Mouse (Mus musculus) ES-E14 (cell line): ENCODE measurements around the gene Ifit3b.

Experiments used
- CHD2 ChIP-seq: IDR thresholded peaks from 2 replicates; pipeline ENCODE4 v1.6.1; 2014; ENCODE audit warnings: mild to moderate bottlenecking, low read depth, low read length, inconsistent platforms
- MAFK ChIP-seq: IDR thresholded peaks from 2 replicates; pipeline ENCODE4 v1.6.1; 2014; ENCODE audit warnings: mild to moderate bottlenecking, low read depth, low read length, inconsistent platforms; ENCODE audit not compliant: insufficient read depth
- ZNF384 ChIP-seq: IDR thresholded peaks from 2 replicates; pipeline ENCODE4 v1.6.1; 2012; ENCODE audit warnings: low read depth, low read length, inconsistent platforms

GRCm38 (mm10) chr19:34569896-34570476 is 37.8 kb upstream of the Ifit3b start:
- TF ChIP-seq MAFK = no peak
- no peak for TF ChIP-seq CHD2
- TF ChIP-seq ZNF384 = no peak
